Mouse (Mus musculus): ENCODE data around the gene Itgb3. TPM values are rescaled to one million over a fixed set of nuclear protein-coding genes. Genes with fewer than 3 reads are reported as not detected.
"Not testable (repeated sequence)": the region's sequence is repeated elsewhere in the genome, so short reads cannot be mapped to it uniquely, and the experiment has no call there.

Itgb3 gene
- 1 to 10 TPM; 1.2 to 1.7 TPM for total RNA-seq (2021)
- long read RNA-seq, experiment 1 = 0 reads
- long read RNA-seq, experiment 2 = 0 reads

- DNase-seq = peak; percentile 64
These were observed at the start of gene Itgb3 for GRCm38 (mm10) chr11:104607491-104608245. Gene Itgb3, plus strand, starts transcription at chr11:104608000.

- no peak for DNase-seq
These were observed 49.7 kb upstream of the Itgb3 start for GRCm38 (mm10) chr11:104558065-104558464.

GRCm38 (mm10) chr11:104558651-104559403, 49.0 kb upstream of the Itgb3 start:
- DNase-seq = no peak

- no peak for DNase-seq
These were observed 46.8 kb upstream of the Itgb3 start for GRCm38 (mm10) chr11:104560971-104561370.

- no peak for DNase-seq
These were observed 44.3 kb upstream of the Itgb3 start for GRCm38 (mm10) chr11:104563496-104563895.

GRCm38 (mm10) chr11:104565172-104565571, 42.6 kb upstream of the Itgb3 start:
- no peak for DNase-seq

GRCm38 (mm10) chr11:104566097-104566496, 41.7 kb upstream of the Itgb3 start:
- DNase-seq = no peak

GRCm38 (mm10) chr11:104566796-104567195, 41.0 kb upstream of the Itgb3 start:
- DNase-seq = no peak

GRCm38 (mm10) chr11:104567736-104568135, 40.1 kb upstream of the Itgb3 start:
- peak; percentile 43 for DNase-seq

- no peak for DNase-seq
These were observed 39.5 kb upstream of the Itgb3 start for GRCm38 (mm10) chr11:104568326-104568725.

GRCm38 (mm10) chr11:104570515-104570914, 37.3 kb upstream of the Itgb3 start:
- DNase-seq = not testable (repeated sequence)

- peak; percentile 27 for DNase-seq
These were observed 36.4 kb upstream of the Itgb3 start for GRCm38 (mm10) chr11:104571373-104571772.

- DNase-seq = peak; percentile 35
These were observed 35.7 kb upstream of the Itgb3 start for GRCm38 (mm10) chr11:104572091-104572490.

- no peak for DNase-seq
These were observed 35.2 kb upstream of the Itgb3 start for GRCm38 (mm10) chr11:104572566-104572965.

- DNase-seq = no peak
These were observed 30.8 kb upstream of the Itgb3 start for GRCm38 (mm10) chr11:104576772-104577612.

- no peak for DNase-seq
These were observed 29.7 kb upstream of the Itgb3 start for GRCm38 (mm10) chr11:104578074-104578473.

- DNase-seq = no peak
These were observed 28.7 kb upstream of the Itgb3 start for GRCm38 (mm10) chr11:104579084-104579483.

GRCm38 (mm10) chr11:104579575-104579974, 28.2 kb upstream of the Itgb3 start:
- no peak for DNase-seq

- DNase-seq = no peak
These were observed 27.7 kb upstream of the Itgb3 start for GRCm38 (mm10) chr11:104580091-104580490.

GRCm38 (mm10) chr11:104580606-104581005, 27.2 kb upstream of the Itgb3 start:
- no peak for DNase-seq

- no peak for DNase-seq
These were observed 26.1 kb upstream of the Itgb3 start for GRCm38 (mm10) chr11:104581446-104582307.

- no peak for DNase-seq
These were observed 25.5 kb upstream of the Itgb3 start for GRCm38 (mm10) chr11:104582308-104582606.

Measured in gastrocnemius, postnatal 25 days (tissue).